Mouse (Mus musculus) intestine, embryonic 16.5 days (tissue): ENCODE measurements around the gene Timm10b. TPM values are rescaled to one million over a fixed set of nuclear protein-coding genes. Genes with fewer than 3 reads are reported as not detected.

Experiments
- ATAC-seq: fragments of 200-750 bp; cut with Nextera tagmentation; 2 replicates; pipeline ENCODE4 v1.8.0; 2017; ENCODE audit warnings: moderate TSS enrichment, moderate library complexity
- H3K27ac ChIP-seq: fragments of 300-500 bp; sonication (generic); 2 replicates; pipeline ENCODE4 v1.5.1; 2014; ENCODE audit warnings: mild to moderate bottlenecking, low read length
- H3K27me3 ChIP-seq: fragments of 300-500 bp; sonication (generic); replicated peaks from 2 replicates; pipeline ENCODE4 v1.6.1; 2014; ENCODE audit warnings: low read length, control low read depth, mixed read lengths; ENCODE audit not compliant: control insufficient read depth, insufficient read depth
- H3K36me3 ChIP-seq: fragments of 300-500 bp; sonication (generic); 2 replicates; pipeline ENCODE4 v1.6.1; 2014; ENCODE audit warnings: low read length, control low read depth; ENCODE audit not compliant: control insufficient read depth, insufficient read depth
- H3K4me1 ChIP-seq: fragments of 300-500 bp; sonication (generic); 2 replicates; pipeline ENCODE4 v1.6.1; 2014; ENCODE audit warnings: low read length, control low read depth, mixed read lengths; ENCODE audit not compliant: control insufficient read depth, insufficient read depth
- H3K4me2 ChIP-seq: fragments of 300-500 bp; sonication (generic); 2 replicates; pipeline ENCODE4 v1.6.1; 2014; ENCODE audit warnings: low read depth, low read length, control low read depth
- H3K4me3 ChIP-seq: fragments of 300-500 bp; sonication (generic); 2 replicates; pipeline ENCODE4 v1.5.1; 2014; ENCODE audit warnings: mild to moderate bottlenecking, low read length
- H3K9ac ChIP-seq: fragments of 300-500 bp; sonication (generic); 2 replicates; pipeline ENCODE4 v1.6.1; 2014; ENCODE audit warnings: low read depth, low read length
- H3K9me3 ChIP-seq: fragments of 300-500 bp; sonication (generic); 2 replicates; pipeline ENCODE4 v1.6.1; 2016; ENCODE audit warnings: low read length, control low read depth; ENCODE audit not compliant: control insufficient read depth
- WGBS: fragments of 180-500 bp; shearing (Covaris S2); extraction: QIAGEN DNeasy Blood & Tissue Kit; methylation state at CpG from one replicate; pipeline ENCODE4 v1.1.7; 2014; 5-methylcytosine and 5-hydroxymethylcytosine counted together
- polyA plus RNA-seq: library from polyadenylated mRNA; unstranded; fragments of >200 nt; fragmentation: Nextera tagmentation; extraction: Ambion mirVana; gene quantifications from 2 replicates; pipeline ENCODE4 v1.2.1, GENCODE M21; 2015

Timm10b gene
- 188 and 200 TPM in 2 replicates for polyA plus RNA-seq

GRCm38 (mm10) chr7:105639756-105640155, at the start of gene Timm10b:
Gene Timm10b (plus strand): TSS chr7:105640056.
- no peaks in the 10 kb centered on the region for H3K9me3 ChIP-seq
- H3K27me3 ChIP-seq, result no peaks in the 10 kb centered on the region
- peak within 1 kb of the TSS; percentile 88 for H3K9ac ChIP-seq
- H3K4me2 ChIP-seq, result peak within 1 kb of the TSS; percentile 93
- peak; percentile 27 for ATAC-seq
- H3K4me1 ChIP-seq, result peaks cover 20% of the 10 kb centered on the region
- peak within 1 kb of the TSS; percentile 84 for H3K27ac ChIP-seq
- peaks cover 10% of the 10 kb centered on the region; the same call in 1 of the 2 replicates for H3K36me3 ChIP-seq
- WGBS, result 0% methylated on average over 2 of the region's 2 CpGs
- H3K4me3 ChIP-seq, result peak within 1 kb of the TSS; percentile 79

- Histone ChIP-seq H3K27ac (no peak overlapping the region), H3K27me3 (no peaks in the 10 kb centered on the region), H3K9me3 (no peaks in the 10 kb centered on the region), H3K36me3 (no peaks in the 10 kb centered on the region), H3K9ac (no peak overlapping the region), H3K4me3 (no peak overlapping the region), H3K4me1 (no peaks in the 10 kb centered on the region), H3K4me2 (no peak overlapping the region)
- ATAC-seq, result peak; percentile 46; the same call in 1 of the 2 replicates
- 35% methylated on average over 7 of the region's 7 CpGs for WGBS
Observed at GRCm38 (mm10) chr7:105590097-105590496, 49.8 kb upstream of the Timm10b start.

- peaks cover 5% of the 10 kb centered on the region; the same call in 1 of the 2 replicates for H3K9me3 ChIP-seq
- no peaks in the 10 kb centered on the region for H3K36me3 ChIP-seq
- H3K27me3 ChIP-seq, result no peaks in the 10 kb centered on the region
- H3K4me1 ChIP-seq, result no peaks in the 10 kb centered on the region
- WGBS, result 35% methylated on average over 9 of the region's 9 CpGs
- peak; percentile 76 for ATAC-seq
- H3K27ac ChIP-seq, result no peak overlapping the region
- H3K4me2 ChIP-seq, result no peak overlapping the region
- H3K4me3 ChIP-seq, result no peak overlapping the region
- H3K9ac ChIP-seq, result no peak overlapping the region
Observed at GRCm38 (mm10) chr7:105602860-105603623, 36.8 kb upstream of the Timm10b start.

GRCm38 (mm10) chr7:105608467-105608866, 31.4 kb upstream of the Timm10b start:
- Histone ChIP-seq H3K9ac (no peak overlapping the region), H3K4me3 (no peak overlapping the region), H3K27ac (no peak overlapping the region), H3K27me3 (no peaks in the 10 kb centered on the region), H3K36me3 (peaks cover 12% of the 10 kb centered on the region), H3K9me3 (peaks cover 5% of the 10 kb centered on the region; the same call in 1 of the 2 replicates), H3K4me1 (no peaks in the 10 kb centered on the region), H3K4me2 (no peak overlapping the region)
- 82% methylated on average over 3 of the region's 3 CpGs for WGBS
- no peak for ATAC-seq

GRCm38 (mm10) chr7:105611767-105612166, 28.1 kb upstream of the Timm10b start:
- no peaks in the 10 kb centered on the region for H3K4me1 ChIP-seq
- H3K36me3 ChIP-seq, result peaks cover 12% of the 10 kb centered on the region
- no peak for ATAC-seq
- no peak overlapping the region for H3K4me2 ChIP-seq
- H3K4me3 ChIP-seq, result no peak overlapping the region
- WGBS, result 91% methylated on average over 1 of the region's 1 CpGs
- H3K9ac ChIP-seq, result no peak overlapping the region
- H3K27me3 ChIP-seq, result no peaks in the 10 kb centered on the region
- no peaks in the 10 kb centered on the region for H3K9me3 ChIP-seq
- H3K27ac ChIP-seq, result no peak overlapping the region

GRCm38 (mm10) chr7:105614400-105614799, 25.5 kb upstream of the Timm10b start:
- ATAC-seq, result no peak
- H3K4me3 ChIP-seq, result no peak overlapping the region
- WGBS, result 86% methylated on average over 1 of the region's 1 CpGs
- no peak overlapping the region for H3K9ac ChIP-seq
- no peaks in the 10 kb centered on the region for H3K9me3 ChIP-seq
- H3K36me3 ChIP-seq, result peaks cover 24% of the 10 kb centered on the region
- H3K27ac ChIP-seq, result no peak overlapping the region
- H3K4me2 ChIP-seq, result no peak overlapping the region
- no peaks in the 10 kb centered on the region for H3K4me1 ChIP-seq
- no peaks in the 10 kb centered on the region for H3K27me3 ChIP-seq

GRCm38 (mm10) chr7:105615720-105616119, 24.1 kb upstream of the Timm10b start:
- Histone ChIP-seq H3K27me3 (no peaks in the 10 kb centered on the region), H3K9me3 (no peaks in the 10 kb centered on the region), H3K9ac (no peak overlapping the region), H3K27ac (no peak overlapping the region), H3K4me2 (no peak overlapping the region), H3K4me1 (no peaks in the 10 kb centered on the region), H3K36me3 (peaks cover 20% of the 10 kb centered on the region), H3K4me3 (no peak overlapping the region)
- ATAC-seq, result 0 out of 2 replicates have a peak, but pooled peaks have one; percentile 42
- WGBS, result 67% methylated on average over 1 of the region's 1 CpGs

GRCm38 (mm10) chr7:105616561-105616960, 23.3 kb upstream of the Timm10b start:
- 80% methylated on average over 6 of the region's 6 CpGs for WGBS
- no peak for ATAC-seq
- H3K27me3 ChIP-seq, result no peaks in the 10 kb centered on the region
- H3K4me2 ChIP-seq, result no peak overlapping the region
- H3K27ac ChIP-seq, result no peak overlapping the region
- H3K4me1 ChIP-seq, result no peaks in the 10 kb centered on the region
- H3K9ac ChIP-seq, result no peak overlapping the region
- no peaks in the 10 kb centered on the region for H3K9me3 ChIP-seq
- peaks cover 12% of the 10 kb centered on the region; the same call in 1 of the 2 replicates for H3K36me3 ChIP-seq
- H3K4me3 ChIP-seq, result no peak overlapping the region

GRCm38 (mm10) chr7:105617810-105618209, 22.0 kb upstream of the Timm10b start:
- Histone ChIP-seq H3K4me2 (no peak overlapping the region), H3K4me3 (no peak overlapping the region), H3K9me3 (no peaks in the 10 kb centered on the region), H3K9ac (no peak overlapping the region), H3K27me3 (no peaks in the 10 kb centered on the region), H3K36me3 (peaks cover 12% of the 10 kb centered on the region; the same call in 1 of the 2 replicates), H3K4me1 (no peaks in the 10 kb centered on the region), H3K27ac (no peak overlapping the region)
- ATAC-seq, result no peak
- 95% methylated on average over 22 of the region's 22 CpGs for WGBS
